Mouse (Mus musculus) stomach, postnatal 0 days (tissue): ENCODE results near the gene C730034F03Rik. TPM values are rescaled to one million over a fixed set of nuclear protein-coding genes. Genes with fewer than 3 reads are reported as not detected.
A peak's percentile ranks its signal among the peaks of the same experiment; 100 is the strongest.

ENCODE experiments used
- ATAC-seq: fragments of 200-750 bp; cut with Nextera tagmentation; 2 replicates; pipeline ENCODE4 v1.8.0; 2017; ENCODE audit not compliant: low FRiP score, low TSS enrichment
- DNase-seq: peaks from one replicate; pipeline ENCODE4 v3.0.0-alpha.2; 2016; ENCODE audit warnings: low spot score
- H3K27ac ChIP-seq: fragments of 300-500 bp; sonication (generic); replicated peaks from 2 replicates; pipeline ENCODE4 v1.5.1; 2014; ENCODE audit warnings: mild to moderate bottlenecking, control low read depth
- H3K27me3 ChIP-seq: fragments of 300-500 bp; sonication (generic); 2 replicates; pipeline ENCODE4 v1.6.1; 2014; ENCODE audit warnings: low read length; ENCODE audit not compliant: control insufficient read depth, insufficient read depth
- H3K36me3 ChIP-seq: fragments of 300-500 bp; sonication (generic); 2 replicates; pipeline ENCODE4 v1.6.1; 2014; ENCODE audit warnings: low read length, mixed read lengths; ENCODE audit not compliant: control insufficient read depth, insufficient read depth
- H3K4me1 ChIP-seq: fragments of 300-500 bp; sonication (generic); replicated peaks from 2 replicates; pipeline ENCODE4 v1.6.1; 2014; ENCODE audit warnings: antibody characterized with exemption; ENCODE audit not compliant: control insufficient read depth, insufficient read depth
- H3K4me2 ChIP-seq: fragments of 300-500 bp; sonication (generic); replicated peaks from 2 replicates; pipeline ENCODE4 v1.6.1; 2014; ENCODE audit warnings: low read depth, mild to moderate bottlenecking, control low read depth, moderate library complexity
- H3K4me3 ChIP-seq: fragments of 300-500 bp; sonication (generic); 2 replicates; pipeline ENCODE4 v1.5.1; 2014; ENCODE audit warnings: low read depth, low read length, control low read depth
- H3K9ac ChIP-seq: fragments of 300-500 bp; sonication (generic); 2 replicates; pipeline ENCODE4 v1.6.1; 2014; ENCODE audit warnings: mild to moderate bottlenecking, low read length, control low read depth, mixed read lengths
- H3K9me3 ChIP-seq: fragments of 300-500 bp; sonication (generic); 2 replicates; pipeline ENCODE4 v1.6.1; 2016; ENCODE audit warnings: low read length; ENCODE audit not compliant: control insufficient read depth
- CTCF ChIP-seq: IDR thresholded peaks from 2 replicates; pipeline ENCODE4 v1.5.1; 2016; ENCODE audit warnings: antibody characterized with exemption, low read depth, mild to moderate bottlenecking, moderate library complexity
- EP300 ChIP-seq: optimal IDR thresholded peaks from 2 replicates; pipeline ENCODE3; 2016; ENCODE audit warnings: antibody characterized with exemption
- WGBS: fragments of 180-500 bp; shearing (Covaris S2); extraction: QIAGEN DNeasy Blood & Tissue Kit; methylation state at CpG from one replicate; pipeline ENCODE4 v1.1.7; 2014; 5-methylcytosine and 5-hydroxymethylcytosine counted together
- polyA plus RNA-seq: library from polyadenylated mRNA; unstranded; fragments of >200 nt; fragmentation: Nextera tagmentation; extraction: Ambion mirVana; gene quantifications from 2 replicates; pipeline ENCODE4 v1.2.1, GENCODE M21; 2015

Gene C730034F03Rik
- polyA plus RNA-seq, 1 experiment from 2014 or later, result 1.3 TPM

DNA sequence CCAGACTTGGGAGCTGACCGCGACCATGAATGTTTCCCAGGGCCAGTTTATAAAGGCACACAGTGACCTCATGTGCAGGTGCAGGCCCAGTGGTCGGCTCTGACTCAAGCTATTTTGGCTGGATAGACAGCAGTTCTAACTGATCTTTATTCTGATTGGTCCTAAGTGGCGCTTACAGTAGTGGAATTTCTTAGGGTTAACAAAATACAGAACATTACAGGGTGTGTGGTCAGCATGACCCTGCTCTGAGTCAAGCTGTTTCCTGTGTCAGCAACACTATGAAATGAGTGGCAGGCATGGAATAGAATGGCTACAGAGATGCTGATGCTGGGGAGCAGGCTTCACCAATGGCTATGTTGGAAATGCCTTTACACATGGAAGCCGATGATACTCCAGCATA lies 6.5 kb downstream of the C730034F03Rik start:
- no peak overlapping the region for H3K4me2 ChIP-seq
- no peak overlapping the region for H3K4me3 ChIP-seq
- WGBS, result 89% methylated on average over 5 of the region's 5 CpGs
- H3K4me1 ChIP-seq, result no peaks in the 10 kb centered on the region
- no peak overlapping the region for H3K9ac ChIP-seq
- ATAC-seq (no peak), DNase-seq (no peak)
- TF ChIP-seq EP300, result no peak
- no peaks in the 10 kb centered on the region for H3K9me3 ChIP-seq
- no peaks in the 10 kb centered on the region for H3K27me3 ChIP-seq
- no peaks in the 10 kb centered on the region for H3K36me3 ChIP-seq
- no peak overlapping the region for H3K27ac ChIP-seq

DNA sequence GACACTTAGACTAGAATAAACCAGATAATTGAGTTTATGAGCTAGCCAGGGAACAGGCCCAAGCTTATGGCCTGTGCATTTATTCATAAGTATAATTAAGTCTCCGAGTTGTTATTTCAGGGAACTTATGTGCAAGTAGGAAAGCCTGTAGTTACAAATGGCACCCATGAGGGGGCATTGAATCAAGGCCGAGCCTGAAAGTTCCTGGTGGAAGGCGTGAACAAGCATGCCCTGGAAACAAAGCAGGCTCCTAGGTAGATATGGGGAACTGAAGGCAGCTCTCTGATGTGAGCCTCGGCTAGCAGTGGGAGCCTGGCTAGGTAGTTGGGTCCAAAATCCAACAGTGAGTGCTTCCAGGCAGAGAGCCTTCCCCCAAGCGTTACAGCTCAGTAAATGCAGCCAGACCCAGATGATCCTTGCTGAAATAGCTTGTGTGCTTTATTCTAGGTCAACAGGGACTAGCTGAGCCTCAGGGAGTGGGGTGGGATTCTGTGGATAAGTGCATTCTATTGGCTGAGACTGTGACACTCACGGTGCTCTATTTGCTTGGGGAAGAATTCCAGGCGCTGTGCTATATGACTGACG lies 13.2 kb downstream of the C730034F03Rik start:
- 29% methylated on average over 8 of the region's 8 CpGs for WGBS
- no peaks in the 10 kb centered on the region for H3K36me3 ChIP-seq
- no peaks in the 10 kb centered on the region for H3K27me3 ChIP-seq
- TF ChIP-seq EP300, result no peak
- TF ChIP-seq CTCF, result peak; percentile 58
- H3K9me3 ChIP-seq, result no peaks in the 10 kb centered on the region
- no peak overlapping the region for H3K27ac ChIP-seq
- no peak overlapping the region for H3K9ac ChIP-seq
- H3K4me2 ChIP-seq, result no peak overlapping the region
- DNase-seq (no peak), ATAC-seq (no peak; the same call in 1 of the 2 replicates)
- no peaks in the 10 kb centered on the region for H3K4me1 ChIP-seq
- H3K4me3 ChIP-seq, result no peak overlapping the region

DNA sequence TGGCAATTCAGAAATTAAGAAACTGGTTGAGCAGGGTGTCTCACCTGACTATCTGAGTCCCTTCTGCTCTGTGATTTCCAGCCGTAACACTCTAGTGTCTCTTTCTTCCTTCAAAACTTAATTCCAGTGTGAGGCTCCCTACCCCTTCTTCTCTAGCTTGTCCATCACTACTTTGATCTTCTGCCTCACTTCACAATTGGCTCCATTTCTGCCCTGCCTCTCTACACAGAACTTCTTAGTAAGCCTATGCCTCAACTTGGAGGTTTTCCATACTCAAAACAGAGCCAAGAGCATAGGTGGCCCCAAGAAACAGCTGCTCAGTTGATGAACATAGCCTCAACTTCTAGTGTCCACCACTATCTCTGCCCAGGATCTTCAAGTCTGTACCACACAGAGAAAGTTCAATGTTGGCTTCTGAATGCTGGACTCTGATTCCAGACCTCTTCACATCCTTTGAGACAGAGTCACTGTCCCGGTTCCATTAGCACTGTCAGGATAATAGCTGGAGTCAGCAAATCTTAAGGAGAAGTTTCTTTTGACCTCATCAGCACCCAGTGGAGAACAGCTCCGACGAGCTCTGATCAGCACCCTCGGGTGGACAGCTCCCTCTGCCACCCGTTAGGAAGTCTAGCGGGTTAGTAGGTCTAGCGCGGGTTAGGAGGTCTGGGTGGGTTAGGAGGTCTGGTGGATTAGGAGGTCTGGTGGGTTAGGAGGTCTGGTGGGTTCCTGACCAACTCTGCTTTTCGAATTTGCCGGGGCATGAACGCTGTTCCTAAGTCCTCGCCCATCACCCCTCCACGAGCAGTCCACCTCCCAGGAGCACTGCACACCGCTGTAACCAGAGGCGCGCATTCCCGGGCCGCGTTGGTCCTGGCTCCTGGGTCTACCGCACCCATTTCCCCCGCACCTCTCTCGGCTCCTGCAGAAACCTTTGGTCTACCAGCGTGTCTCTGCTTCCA lies 23.8 kb downstream of the C730034F03Rik start:
- Histone ChIP-seq H3K4me3 (peak overlapping the region; percentile 33; the same call in 1 of the 2 replicates), H3K4me2 (peak overlapping the region; percentile 55; the same call in 1 of the 2 replicates), H3K9me3 (no peaks in the 10 kb centered on the region), H3K36me3 (no peaks in the 10 kb centered on the region), H3K9ac (no peak overlapping the region), H3K4me1 (0 out of 2 replicates have a peak, but pooled peaks cover 3% of the 10 kb centered on the region), H3K27ac (no peak overlapping the region), H3K27me3 (no peaks in the 10 kb centered on the region)
- DNase-seq (peak; percentile 82), ATAC-seq (peak; percentile 62)
- 0 out of 2 replicates have a peak, but pooled peaks have one; percentile 9 for TF ChIP-seq CTCF
- TF ChIP-seq EP300, result no peak
- WGBS, result 6% methylated on average over 22 of the region's 24 CpGs

DNA sequence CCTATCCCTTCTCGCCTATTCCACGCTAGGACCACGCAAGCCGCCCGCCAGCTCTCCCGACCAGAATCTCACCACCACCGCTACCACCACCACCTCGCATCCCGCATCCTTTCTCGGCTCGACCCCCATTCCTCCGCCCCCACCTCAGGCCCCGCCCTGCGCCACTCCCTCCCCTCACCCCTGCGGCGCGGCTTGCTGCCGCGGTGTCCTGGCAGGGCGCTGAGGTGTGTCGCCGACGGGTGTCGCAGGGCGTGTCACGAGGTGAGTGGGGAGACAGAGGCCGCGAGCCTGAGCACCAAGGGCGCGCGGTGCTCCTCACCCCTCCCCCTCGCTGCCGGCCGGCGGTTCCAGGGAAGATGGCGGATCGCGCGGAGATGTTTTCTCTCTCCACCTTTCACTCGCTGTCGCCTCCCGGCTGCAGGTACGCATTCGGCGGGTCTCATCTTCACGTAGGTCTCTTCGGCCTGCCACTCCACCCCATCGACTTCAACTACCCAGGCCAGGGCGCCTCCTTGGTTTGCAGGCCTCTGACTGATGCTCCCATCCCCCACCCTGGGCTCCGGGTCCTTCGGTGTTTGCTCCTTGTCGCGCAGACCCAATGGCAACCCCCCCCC lies 24.6 kb downstream of the C730034F03Rik start, which contains the start of gene Mapk8ip2:
Gene Mapk8ip2 (plus strand): TSS at position 49 of the 614 bp plus-strand sequence.
- 0 out of 2 replicates have a peak, but pooled peaks have one; percentile 12 for ATAC-seq
- H3K4me3 ChIP-seq, result peak within 1 kb of the TSS; percentile 33
- 0 out of 2 replicates have a peak, but pooled peaks cover 3% of the 10 kb centered on the region for H3K4me1 ChIP-seq
- H3K9ac ChIP-seq, result no peak within 1 kb of the TSS
- WGBS, result 1% methylated on average over 47 of the region's 53 CpGs
- no peaks in the 10 kb centered on the region for H3K27me3 ChIP-seq
- no peaks in the 10 kb centered on the region for H3K9me3 ChIP-seq
- H3K27ac ChIP-seq, result no peak within 1 kb of the TSS
- no peak for DNase-seq
- TF ChIP-seq CTCF (no peak), EP300 (no peak)
- H3K36me3 ChIP-seq, result no peaks in the 10 kb centered on the region
- peak within 1 kb of the TSS; percentile 55 for H3K4me2 ChIP-seq

DNA sequence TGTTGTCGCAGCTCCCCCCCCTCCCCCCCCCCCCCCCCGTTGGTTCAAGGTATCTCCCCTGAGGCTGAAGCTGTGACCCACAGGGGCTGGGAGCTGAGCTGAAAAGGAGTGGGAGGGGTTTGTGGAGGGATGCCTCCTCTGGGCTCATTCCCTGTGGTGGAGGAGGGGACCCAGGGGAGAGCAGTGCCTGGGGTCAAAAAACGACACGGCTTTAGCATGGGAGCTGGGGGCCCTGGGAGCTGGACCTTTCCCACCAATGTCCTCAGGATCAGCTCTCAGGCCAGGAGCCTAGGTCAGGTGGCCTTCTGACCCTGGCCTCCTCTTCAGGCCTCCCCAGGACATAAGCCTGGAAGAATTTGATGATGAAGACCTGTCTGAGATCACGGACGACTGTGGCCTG lies 25.5 kb downstream of the C730034F03Rik start:
- Histone ChIP-seq H3K4me2 (peak overlapping the region; percentile 55; the same call in 1 of the 2 replicates), H3K4me1 (0 out of 2 replicates have a peak, but pooled peaks cover 3% of the 10 kb centered on the region), H3K27ac (no peak overlapping the region), H3K36me3 (no peaks in the 10 kb centered on the region), H3K4me3 (no peak overlapping the region), H3K9ac (no peak overlapping the region), H3K9me3 (no peaks in the 10 kb centered on the region), H3K27me3 (no peaks in the 10 kb centered on the region)
- 26% methylated on average over 6 of the region's 6 CpGs for WGBS
- TF ChIP-seq CTCF (no peak), EP300 (no peak)
- ATAC-seq, result 0 out of 2 replicates have a peak, but pooled peaks have one; percentile 22
- DNase-seq, result no peak
